Mouse (Mus musculus) v-Abl transformed pro-B cells (cell line): ENCODE data around the gene Mapk11.

Experiments used
- in situ Hi-C, 2 experiments: fragments of 400-800 bp; cut with MboI; formaldehyde crosslinking; loops; one replicate each; pipeline ENCODE4 v1.15.1; 2025; ENCODE audit not compliant: unreplicated experiment in 2 of 2

The Mapk11 gene

DNA sequence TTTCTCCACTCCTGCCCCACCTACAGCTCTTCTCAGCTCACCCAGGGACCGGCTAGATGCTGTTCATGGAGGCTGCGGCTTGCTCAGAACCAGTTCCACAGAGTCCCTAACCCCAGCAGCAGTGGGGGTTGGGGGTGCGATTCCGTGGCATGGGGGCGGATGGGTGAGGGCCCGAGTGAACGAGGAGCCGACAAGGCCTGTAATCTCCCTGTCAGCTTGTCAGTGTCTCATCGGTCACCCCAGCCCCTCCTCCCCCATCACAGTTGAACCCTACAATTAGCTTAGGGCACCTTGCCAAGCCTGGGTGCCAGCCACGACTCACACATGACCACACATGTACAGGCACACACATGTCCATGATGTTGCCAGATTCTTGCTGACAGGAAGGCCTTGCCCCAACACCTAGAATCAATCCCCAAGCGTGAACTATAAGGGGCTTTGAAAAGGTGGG is 25.5 kb upstream of the Mapk11 start:
- in situ Hi-C loops, result no loop called here

DNA sequence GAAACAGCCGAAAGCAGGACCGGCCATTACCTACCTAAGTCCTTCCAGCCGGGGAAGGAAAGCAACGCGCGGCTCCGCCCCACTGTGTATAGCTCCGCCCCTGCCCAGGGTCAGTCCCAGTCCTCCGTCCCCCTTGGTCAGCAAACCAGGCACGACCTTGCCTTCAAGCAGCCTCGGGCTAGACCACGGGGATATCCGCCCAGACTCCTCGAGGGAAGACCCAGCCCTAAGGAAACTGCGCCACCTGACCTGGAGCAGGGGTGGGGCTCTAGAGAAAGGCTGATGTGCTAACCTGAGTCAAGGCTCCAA is 24.4 kb upstream of the Mapk11 start:
- in situ Hi-C loops, result no loop called here

DNA sequence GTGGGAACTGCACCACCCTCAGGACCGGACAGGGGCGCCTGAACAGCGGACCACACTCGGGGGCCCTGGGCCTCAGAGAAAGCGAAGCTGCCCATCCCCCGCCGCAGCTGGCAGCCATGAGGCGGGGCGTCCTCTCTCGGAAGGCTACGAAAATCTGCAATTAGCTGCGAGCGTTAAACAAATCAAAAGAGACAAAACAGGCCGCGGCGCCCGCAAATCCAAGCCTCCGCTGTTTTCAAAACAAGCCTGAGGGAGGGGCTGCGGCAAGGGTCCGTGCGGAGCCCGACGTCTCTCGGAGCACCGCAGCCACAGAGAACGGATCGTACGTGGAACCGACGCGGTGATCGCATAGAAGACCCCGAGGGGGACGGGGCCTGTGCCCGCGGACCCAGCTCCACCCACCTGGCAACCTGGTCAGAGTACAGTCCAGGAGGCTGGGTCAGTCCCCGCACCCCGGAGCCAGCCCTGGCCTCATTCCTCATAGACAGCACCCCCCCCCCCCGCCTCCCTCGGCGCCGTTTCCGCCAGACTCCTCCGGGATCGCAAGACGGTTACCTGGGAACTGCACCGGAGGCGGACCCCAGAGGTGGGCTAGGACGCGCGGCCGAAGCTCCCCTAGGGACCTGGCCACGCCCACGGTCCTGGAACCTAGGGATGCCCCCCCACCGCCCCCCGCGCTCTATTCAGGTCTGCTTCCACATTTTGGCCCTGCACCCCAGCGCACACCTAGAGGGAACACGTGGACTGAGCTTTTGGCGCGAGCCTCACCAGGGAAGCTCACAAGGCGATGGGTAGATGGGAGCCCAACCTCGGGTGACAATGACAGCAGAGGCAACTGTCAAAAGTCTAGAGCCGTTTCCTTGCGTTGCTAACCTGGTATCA is 23.8 kb upstream of the Mapk11 start:
- in situ Hi-C loops, result no loop called here

DNA sequence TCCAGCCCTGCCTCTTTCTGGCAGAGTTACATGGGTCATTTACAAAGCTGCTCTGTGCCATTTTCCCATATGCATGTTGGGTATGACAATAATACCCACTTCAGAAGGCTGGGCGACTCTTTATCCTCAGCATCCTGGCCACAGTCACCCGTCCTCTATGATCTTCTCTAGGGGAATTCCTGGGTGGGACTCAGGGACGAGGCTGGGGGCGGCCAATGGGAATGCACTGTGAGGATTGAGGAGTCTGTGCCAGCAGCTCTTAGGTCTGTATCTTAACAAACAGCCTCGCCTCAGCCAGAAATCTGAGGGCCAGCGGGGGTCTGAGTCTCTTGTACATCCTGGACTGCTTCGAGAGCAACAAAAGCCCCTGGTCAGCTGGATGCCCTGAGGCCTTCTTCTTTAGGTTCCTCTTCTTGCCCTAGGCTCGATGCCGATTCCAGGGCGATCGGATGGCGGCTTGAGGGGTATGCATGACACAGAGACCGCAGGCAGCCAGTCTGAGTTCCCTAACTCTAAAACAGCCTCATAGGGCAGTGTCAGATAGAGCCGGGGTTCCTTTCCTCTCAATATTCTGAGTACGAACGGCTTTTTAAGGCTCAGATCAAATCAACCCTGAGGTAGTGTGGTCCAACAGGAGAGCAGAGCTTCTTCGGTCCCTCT is 23.0 kb upstream of the Mapk11 start:
- in situ Hi-C loops, result no loop called here

DNA sequence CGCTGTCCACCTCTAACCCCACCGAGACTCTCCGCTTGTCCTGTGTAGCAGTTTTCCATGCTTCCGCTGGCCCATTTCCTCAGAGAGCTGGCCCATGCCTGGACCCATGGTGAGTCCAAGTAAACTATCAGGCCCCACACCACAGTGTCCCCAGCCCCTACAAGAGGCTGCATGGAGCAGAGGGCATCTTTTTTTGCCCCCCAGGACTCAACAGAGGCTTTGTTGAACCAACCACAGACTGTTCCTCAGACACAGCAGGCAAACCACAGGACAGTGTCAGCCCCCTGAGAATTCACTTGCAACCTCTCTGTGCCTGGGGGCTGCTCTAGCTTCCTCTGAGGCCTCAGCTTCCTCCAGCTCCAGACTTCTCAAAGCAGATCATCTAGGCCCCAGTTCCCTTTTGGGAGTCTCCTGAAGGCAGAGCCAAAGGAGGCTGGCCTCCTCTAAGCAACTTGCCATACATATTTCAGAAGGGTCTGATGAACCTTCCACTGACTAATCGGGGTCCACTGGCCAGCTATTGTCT is 22.2 kb upstream of the Mapk11 start:
- in situ Hi-C loops, result no loop called here

DNA sequence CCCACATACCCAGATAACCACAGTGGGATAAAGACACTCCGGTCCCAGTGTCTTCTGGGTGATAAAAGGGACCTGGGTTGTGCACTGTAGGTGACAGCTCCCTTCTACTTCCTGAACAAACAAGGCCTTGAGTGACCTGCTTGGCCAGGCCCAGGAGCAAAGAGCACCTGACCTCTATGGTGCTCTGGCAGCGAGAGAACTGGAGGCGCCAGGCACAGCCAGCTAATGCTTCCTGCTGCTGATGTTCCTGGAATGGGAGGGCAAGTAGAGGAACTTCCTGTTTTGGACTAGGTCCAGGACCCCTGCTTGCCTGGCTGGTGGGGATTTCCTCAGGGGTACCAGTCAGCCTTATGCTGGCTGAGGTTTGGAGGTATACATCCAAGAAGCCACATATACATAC is 20.7 kb upstream of the Mapk11 start:
- in situ Hi-C loops, result no loop called here

DNA sequence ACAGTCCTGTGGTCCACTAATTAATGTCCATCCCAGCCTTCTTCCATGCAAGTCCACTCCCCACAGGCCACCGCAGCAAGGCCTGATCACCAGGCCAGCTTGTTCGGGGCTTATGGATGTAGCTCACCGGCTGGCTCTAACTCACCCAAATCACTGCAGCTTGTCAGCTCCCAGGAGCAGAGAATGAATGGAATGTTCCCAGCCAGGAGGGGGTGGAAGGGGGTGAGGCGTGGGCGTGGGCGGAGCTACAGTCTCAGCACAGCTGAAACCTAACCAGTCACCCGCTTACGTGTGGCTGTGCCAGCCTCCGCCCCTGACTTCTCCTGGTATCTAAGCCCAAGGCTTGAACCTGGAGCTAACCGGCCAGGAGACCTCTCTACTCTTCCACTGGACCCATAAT is 20.0 kb upstream of the Mapk11 start:
- in situ Hi-C loops, result no loop called here

DNA sequence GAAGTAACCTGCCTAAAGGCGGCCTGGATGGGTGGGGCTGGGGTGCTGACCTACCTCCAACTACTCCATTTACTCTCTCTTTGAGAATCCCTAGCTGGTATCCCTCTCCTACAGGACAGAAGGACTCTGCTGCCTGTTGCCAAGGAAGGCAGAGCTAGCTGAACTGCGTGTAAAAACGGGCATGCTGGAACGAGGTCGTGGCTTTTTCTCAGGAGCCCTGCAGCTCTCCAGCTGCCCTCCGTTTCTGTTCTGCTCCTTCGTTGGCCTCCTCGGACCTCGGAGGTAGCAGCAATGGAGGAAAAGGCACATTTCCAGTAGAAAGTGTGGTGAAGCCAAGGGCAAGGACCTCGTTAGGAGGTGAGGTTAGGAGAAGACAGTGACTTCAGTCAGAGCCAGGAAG is 19.5 kb upstream of the Mapk11 start:
- in situ Hi-C loops, result no loop called here

DNA sequence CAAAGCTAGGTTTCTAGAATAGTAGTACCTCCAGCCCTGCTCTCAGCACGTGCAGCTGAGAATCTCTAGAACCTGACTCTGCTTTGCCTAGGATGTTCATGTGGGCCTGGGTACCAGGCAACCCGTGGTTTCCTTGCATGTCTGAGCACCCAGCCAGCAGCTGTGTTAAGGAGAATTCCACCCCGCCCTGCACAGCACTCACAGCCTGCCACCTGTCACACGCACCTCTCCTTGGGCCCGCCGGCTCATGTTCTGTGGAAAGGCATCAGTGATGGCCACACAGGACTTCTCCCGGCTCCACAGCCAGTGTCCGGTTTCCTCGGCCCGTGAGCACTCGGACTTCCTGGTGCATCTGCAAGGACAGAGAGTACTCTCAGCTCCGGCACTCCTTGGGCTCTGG is 16.1 kb upstream of the Mapk11 start:
- in situ Hi-C loops, result no loop called here

DNA sequence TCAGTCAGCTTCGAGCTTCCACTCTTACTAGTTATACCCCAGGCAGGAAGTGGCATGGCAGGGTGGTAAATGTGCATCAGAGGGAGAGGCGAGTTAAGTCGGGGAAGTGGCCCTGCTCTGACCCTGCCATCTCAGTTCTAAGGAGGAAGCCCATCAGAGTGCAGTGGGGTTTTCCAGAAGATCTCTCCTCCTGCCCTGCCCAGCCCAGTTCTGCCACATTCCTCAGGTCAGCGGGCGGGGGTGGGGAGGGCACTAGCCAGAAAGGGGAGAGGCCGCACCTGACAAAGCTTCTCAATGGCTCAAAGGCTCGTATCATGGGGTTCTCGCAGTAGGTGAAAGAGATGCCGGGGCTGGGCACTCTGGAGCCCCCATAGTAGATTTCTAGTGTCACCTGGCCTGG is 12.0 kb upstream of the Mapk11 start:
- in situ Hi-C loops, result no loop called here

DNA sequence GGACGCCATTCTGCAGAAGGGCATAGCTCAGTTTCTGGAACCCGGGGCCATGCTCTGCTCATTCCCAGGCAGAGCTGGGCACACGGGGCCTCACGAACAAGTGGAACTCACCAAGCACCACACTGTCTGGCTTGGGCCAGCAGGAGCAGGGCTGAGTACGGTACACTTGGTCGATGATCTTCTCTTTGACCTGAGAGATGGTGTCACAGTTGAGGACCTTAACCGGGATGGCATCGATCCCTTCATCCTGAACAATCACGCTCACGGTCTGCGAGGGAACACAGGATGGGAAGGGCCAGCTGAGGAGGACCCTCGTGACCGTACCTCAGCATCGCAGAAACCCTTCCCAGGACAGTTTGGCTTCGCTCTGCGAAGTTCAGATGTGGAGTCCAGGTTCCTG is 9.1 kb upstream of the Mapk11 start:
- in situ Hi-C loops, result loop anchor here (5.0 kb wide), 2 partner anchors 34 to 49 kb away; no protein-coding TSS in a partner anchor

DNA sequence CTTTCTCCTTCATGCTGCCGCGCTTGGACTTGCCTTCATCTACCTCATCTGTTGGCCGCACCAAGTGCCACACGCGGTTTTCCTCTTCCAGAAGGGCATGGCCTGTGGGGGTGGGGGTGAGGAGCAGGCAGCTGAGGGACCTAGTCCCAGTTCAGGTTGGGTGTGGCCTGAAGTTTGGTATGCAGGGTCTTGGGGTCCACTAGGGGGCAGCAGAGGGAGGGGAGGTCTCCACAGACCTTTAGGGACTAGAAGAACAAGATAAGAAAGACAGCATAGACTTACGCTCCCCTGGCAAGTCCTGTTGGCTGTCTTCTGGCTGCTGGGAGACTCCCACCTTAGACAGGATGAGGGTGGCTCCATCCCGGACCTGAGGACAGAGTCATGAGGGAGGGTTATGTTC is 8.5 kb upstream of the Mapk11 start:
- in situ Hi-C loops, result loop anchor here (5.0 kb wide), 2 partner anchors 34 to 49 kb away; no protein-coding TSS in a partner anchor

DNA sequence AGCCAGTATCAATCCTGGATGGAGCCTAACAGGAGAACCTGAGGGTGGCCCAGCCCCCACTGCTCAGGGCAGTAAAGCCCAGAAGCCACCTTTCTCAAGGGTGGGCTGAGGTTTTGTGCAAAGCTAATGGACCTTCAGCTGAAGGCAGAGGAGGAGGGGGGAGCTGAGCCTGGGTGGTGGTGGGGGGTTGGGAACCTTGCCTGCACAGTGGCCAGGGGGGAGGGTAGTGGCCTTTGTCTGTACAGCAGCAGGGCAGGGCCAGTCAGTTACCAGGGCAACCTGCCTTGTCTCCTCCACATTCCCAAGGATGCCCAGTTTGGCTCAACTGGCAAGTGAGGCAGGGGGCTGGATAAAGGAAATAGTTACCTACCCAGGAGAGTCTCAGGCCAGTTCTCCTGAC is 2.9 kb upstream of the Mapk11 start:
- in situ Hi-C loops, result no loop called here

DNA sequence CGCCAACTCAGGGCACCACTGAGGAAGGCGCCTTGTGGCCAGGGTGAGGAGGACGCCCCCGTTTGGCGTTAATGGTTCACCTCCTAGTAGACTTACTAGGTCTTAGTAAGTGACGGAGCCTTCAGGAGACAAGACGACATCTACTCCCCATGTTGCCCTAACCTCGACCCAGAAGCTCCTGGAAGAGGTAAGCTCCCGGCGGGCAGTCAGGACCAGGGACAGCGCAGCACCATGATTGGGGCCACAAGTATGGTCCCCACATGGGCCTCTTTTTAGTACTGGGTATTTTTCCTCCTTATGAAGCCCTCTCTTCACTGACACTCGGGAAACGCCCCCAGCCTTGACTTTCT is 588 bp upstream of the Mapk11 start:
- in situ Hi-C loops, result no loop called here

DNA sequence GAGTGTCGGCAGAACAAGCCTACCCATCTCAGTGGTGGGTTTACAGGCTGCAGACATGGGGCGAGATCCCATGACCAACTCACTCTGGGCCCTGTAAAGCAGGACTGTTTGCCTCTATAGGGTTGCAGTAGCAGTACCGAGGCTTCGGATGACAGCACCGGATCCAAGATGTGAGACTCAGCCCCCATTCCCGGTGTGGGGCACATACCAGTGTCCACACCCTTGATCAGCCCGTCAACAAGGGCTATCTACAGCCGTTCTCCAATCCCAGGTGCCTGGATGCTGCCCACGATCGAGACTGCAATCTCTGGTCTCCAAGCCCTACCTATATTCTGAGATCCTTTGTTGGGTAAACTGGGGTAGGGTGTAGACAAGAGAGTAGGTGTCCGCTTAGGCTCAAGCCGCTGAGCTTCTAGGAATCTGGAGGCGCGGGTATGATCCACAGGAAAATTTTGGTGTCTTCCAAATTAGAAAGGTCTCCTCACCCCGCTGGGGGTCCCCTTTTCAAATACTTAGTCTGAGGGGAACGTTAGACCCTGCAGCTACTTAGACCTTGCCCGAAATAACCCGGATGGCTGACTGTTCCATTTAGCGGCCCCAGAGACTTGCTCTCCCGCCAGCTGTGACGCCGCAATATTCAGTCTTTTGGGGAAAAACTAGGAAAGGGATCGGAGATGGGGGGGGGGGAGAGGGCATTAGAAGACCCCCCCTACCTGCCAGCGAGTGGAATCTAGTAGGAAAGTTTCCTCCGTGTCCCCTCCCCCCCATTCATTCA is 745 bp downstream of the Mapk11 start:
- in situ Hi-C loops, result no loop called here

DNA sequence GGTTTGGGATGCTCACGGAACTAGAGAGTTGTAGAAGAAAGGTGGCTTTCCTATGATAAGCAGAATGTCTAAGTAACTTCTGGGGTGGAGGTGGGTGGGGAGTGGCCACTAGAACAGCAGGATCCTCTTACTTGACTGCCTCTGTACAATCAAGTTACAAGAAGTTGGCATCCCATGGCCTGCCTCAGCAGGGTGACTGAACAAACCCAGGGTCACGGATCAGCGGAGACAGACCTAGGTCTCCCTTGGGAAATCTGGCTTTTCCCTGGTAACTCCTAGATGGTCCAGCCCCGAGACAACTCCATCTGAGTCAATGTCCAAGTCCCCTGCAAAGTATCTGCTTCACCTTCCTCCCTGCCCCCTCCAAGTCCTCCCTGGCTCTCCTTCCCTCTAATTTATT is 1.5 kb downstream of the Mapk11 start:
- in situ Hi-C loops, result no loop called here

DNA sequence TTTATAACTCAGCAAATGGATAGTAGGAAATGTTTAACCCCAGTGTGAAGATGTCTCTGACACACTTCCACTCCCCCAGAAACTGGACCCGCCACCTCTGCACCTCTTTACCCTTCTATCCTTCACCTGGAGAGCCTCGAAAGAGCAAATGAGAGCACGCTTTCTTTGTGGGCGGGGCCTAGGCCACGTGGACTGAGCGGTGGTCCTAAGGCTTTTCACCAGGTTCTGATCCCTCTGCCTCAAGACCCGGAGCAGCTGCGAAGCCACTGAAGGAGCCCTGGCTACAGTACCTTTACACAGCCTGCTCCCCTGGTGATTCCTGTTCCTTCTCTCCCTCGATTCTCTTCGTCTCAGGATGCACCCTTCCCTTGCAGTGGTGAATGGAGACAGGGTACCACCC is 2.0 kb downstream of the Mapk11 start:
- in situ Hi-C loops, result no loop called here

DNA sequence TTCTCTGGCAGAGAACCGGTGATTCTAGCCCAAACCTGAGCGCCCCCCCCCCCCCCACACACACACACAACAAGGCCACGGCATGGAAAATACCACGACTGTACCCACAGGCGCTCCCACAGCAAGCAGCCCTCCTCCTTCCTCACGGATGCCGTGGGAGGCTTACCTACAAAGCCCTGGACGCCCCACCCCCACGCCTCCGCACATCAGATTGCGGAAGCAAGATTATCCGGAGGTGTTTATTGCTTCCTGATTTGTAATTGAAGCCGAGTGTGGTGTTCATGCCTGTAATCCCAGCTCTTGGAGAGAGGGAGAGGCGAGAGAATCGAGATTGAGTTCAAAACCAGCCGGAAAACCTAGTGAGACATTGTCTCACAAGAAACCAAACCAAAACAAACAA is 2.4 kb downstream of the Mapk11 start:
- in situ Hi-C loops, result no loop called here

DNA sequence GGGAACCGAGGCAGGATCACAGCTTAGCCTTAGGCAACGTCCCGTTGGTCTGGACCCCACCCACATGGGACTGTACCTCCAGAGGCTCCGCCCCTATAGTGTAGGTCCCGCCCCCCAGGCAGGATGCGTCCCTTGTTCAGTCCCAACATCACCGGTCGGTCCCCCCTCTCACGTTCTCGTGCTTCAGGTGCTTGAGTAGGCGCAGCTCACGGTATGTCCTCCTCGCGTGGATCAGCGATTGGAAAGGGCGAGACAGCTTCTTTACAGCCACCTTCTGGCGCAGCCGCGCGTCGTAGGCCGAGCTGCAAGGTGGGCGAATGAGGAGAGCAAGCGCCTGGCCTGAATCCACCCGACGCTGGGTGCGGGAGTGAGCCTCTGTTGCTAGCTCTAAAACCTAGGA is 2.9 kb downstream of the Mapk11 start:
- in situ Hi-C loops, result no loop called here

DNA sequence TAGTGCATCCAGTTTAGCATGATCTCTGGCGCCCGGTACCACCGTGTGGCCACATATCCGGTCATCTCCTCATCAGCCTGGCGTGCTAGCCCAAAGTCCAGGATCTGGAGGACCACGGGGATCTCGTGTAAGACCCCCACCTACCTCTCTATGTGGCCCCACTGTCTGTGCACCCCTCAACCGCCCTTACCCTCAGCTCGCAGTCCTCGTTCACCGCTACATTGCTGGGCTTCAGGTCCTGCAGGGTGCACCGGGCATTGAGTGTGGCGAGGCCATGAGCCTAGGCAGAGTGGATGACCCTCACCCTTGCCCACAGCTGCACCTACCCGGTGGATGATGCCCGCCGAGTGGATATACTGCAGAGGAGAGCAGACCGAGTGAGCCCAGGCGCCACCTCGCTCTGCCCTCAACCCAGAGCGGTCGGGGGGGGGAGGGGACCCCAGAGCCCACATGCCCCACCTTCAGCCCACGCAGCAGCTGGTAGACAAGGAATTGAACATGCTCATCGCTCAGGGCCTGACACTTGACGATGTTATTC is 3.5 kb downstream of the Mapk11 start:
- in situ Hi-C loops, result no loop called here

DNA sequence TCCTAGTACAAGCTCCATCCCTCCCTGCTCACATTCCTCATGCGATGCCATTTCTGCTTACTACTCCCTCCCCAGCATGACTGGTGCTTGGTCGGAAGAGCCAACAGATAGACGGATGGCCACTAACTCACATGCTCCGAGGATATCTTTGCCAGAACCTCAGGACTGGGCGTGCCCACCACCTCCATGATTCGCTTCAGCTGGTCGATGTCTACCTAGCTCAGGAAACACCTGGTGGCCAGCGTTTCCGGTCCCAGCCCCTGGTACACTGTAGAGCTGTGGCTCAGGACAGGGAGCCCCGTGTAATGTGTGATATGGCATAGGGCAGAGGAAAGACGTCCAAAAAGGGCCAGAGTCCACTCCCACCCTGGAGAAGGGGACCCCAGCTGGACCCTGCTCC is 4.5 kb downstream of the Mapk11 start:
- in situ Hi-C loops, result no loop called here
